Mouse (Mus musculus) lung, embryonic 14.5 days (tissue): ENCODE results near the gene Hes3. TPM values are rescaled to one million over a fixed set of nuclear protein-coding genes. Genes with fewer than 3 reads are reported as not detected.

Experiments
- ATAC-seq: fragments of 200-750 bp; cut with Nextera tagmentation; 2 replicates; pipeline ENCODE4 v1.8.0; 2017; ENCODE audit warnings: mild to moderate bottlenecking, moderate TSS enrichment, moderate library complexity; ENCODE audit not compliant: insufficient read depth
- DNase-seq: peaks from one replicate; pipeline ENCODE4 v3.0.0-alpha.2; 2015
- H3K27ac ChIP-seq: fragments of 300-500 bp; sonication (generic); 2 replicates; pipeline ENCODE4 v1.5.1; 2014; ENCODE audit warnings: low read depth, mild to moderate bottlenecking, moderate library complexity
- H3K27me3 ChIP-seq: fragments of 300-500 bp; sonication (generic); 2 replicates; pipeline ENCODE4 v1.6.1; 2014; ENCODE audit warnings: low read length, control low read depth; ENCODE audit not compliant: insufficient read depth
- H3K36me3 ChIP-seq: fragments of 300-500 bp; sonication (generic); 2 replicates; pipeline ENCODE4 v1.6.1; 2014; ENCODE audit warnings: control low read depth; ENCODE audit not compliant: insufficient read depth
- H3K4me1 ChIP-seq: fragments of 300-500 bp; sonication (generic); 2 replicates; pipeline ENCODE4 v1.6.1; 2014; ENCODE audit warnings: antibody characterized with exemption, control low read depth; ENCODE audit not compliant: insufficient read depth
- H3K4me2 ChIP-seq: fragments of 300-500 bp; sonication (generic); 2 replicates; pipeline ENCODE4 v1.6.1; 2014; ENCODE audit warnings: mild to moderate bottlenecking
- H3K4me3 ChIP-seq: fragments of 300-500 bp; sonication (generic); 2 replicates; pipeline ENCODE4 v1.5.1; 2014; ENCODE audit warnings: low read depth, low read length
- H3K9ac ChIP-seq: fragments of 300-500 bp; sonication (generic); 2 replicates; pipeline ENCODE4 v1.6.1; 2014
- H3K9me3 ChIP-seq: fragments of 300-500 bp; sonication (generic); 2 replicates; pipeline ENCODE4 v1.6.1; 2016; ENCODE audit warnings: low read depth, low read length, control low read depth
- CTCF ChIP-seq: IDR thresholded peaks from 2 replicates; pipeline ENCODE4 v1.5.1; 2016; ENCODE audit warnings: antibody characterized with exemption, low read depth
- WGBS: fragments of 180-500 bp; shearing (Covaris S2); extraction: QIAGEN DNeasy Blood & Tissue Kit; methylation state at CpG from one replicate; pipeline ENCODE4 v1.1.7; 2014; 5-methylcytosine and 5-hydroxymethylcytosine counted together
- polyA plus RNA-seq: library from polyadenylated mRNA; unstranded; fragments of >200 nt; fragmentation: Nextera tagmentation; extraction: Ambion mirVana; gene quantifications from 2 replicates; pipeline ENCODE4 v1.2.1, GENCODE M21; 2014

Gene Hes3
- polyA plus RNA-seq, 1 experiment from 2014 or later = not detected

- H3K9me3 ChIP-seq = no peaks in the 10 kb centered on the region
- WGBS = 90% methylated on average over 6 of the region's 6 CpGs
- H3K27ac ChIP-seq = no peak overlapping the region
- no peak overlapping the region for H3K4me2 ChIP-seq
- H3K9ac ChIP-seq = no peak overlapping the region
- no peak for ATAC-seq
- TF ChIP-seq CTCF = no peak
- no peak overlapping the region for H3K4me3 ChIP-seq
- DNase-seq = no peak
- H3K27me3 ChIP-seq = no peaks in the 10 kb centered on the region
- peaks cover 60% of the 10 kb centered on the region for H3K36me3 ChIP-seq
- H3K4me1 ChIP-seq = no peaks in the 10 kb centered on the region
Measured at GRCm38 (mm10) chr4:152304685-152305084, 13.2 kb upstream of the Hes3 start.

GRCm38 (mm10) chr4:152303172-152303571 is 11.7 kb upstream of the Hes3 start:
- ATAC-seq (no peak), DNase-seq (no peak)
- no peak overlapping the region for H3K27ac ChIP-seq
- 88% methylated on average over 10 of the region's 10 CpGs for WGBS
- no peak overlapping the region for H3K4me2 ChIP-seq
- peaks cover 4% of the 10 kb centered on the region; the same call in 1 of the 2 replicates for H3K4me1 ChIP-seq
- H3K9me3 ChIP-seq = no peaks in the 10 kb centered on the region
- H3K4me3 ChIP-seq = no peak overlapping the region
- H3K36me3 ChIP-seq = peaks cover 56% of the 10 kb centered on the region
- no peaks in the 10 kb centered on the region for H3K27me3 ChIP-seq
- TF ChIP-seq CTCF = no peak
- no peak overlapping the region for H3K9ac ChIP-seq

DNA sequence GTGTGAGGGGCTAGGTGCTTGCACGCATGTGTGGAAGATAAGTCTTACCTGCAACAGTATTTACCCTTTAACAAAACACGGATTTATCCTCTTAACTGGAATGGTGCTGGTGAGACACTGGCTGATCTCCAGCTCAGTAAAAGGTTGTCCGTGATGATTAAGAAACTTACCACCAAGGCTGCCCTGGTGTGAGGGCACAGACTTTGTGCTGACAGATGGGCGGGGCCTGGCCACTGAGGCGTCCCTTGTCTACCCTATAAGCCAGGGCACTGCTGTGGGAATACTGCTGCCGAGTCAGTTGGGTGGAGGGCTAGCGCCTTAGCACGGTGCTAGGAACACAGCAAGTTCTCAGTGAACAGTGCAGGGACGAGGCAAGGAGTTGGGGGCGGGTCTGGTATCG is 10.6 kb upstream of the Hes3 start:
- H3K9ac ChIP-seq = no peak overlapping the region
- no peak overlapping the region for H3K27ac ChIP-seq

GRCm38 (mm10) chr4:152300375-152300774 is 8.9 kb upstream of the Hes3 start:
- H3K4me3 ChIP-seq = no peak overlapping the region
- H3K9ac ChIP-seq = no peak overlapping the region
- TF ChIP-seq CTCF = no peak
- H3K27me3 ChIP-seq = no peaks in the 10 kb centered on the region
- peaks cover 55% of the 10 kb centered on the region for H3K36me3 ChIP-seq
- no peaks in the 10 kb centered on the region for H3K9me3 ChIP-seq
- DNase-seq = no peak
- peaks cover 8% of the 10 kb centered on the region for H3K4me1 ChIP-seq
- H3K27ac ChIP-seq = no peak overlapping the region
- H3K4me2 ChIP-seq = no peak overlapping the region
- WGBS = 84% methylated on average over 8 of the region's 8 CpGs
- ATAC-seq = no peak

More for the DNA sequence above, 10.6 kb upstream of the Hes3 start:
- Histone ChIP-seq H3K9me3 (no peaks in the 10 kb centered on the region), H3K4me3 (no peak overlapping the region), H3K4me1 (peaks cover 8% of the 10 kb centered on the region), H3K36me3 (peaks cover 56% of the 10 kb centered on the region), H3K27me3 (no peaks in the 10 kb centered on the region), H3K4me2 (no peak overlapping the region)
- DNase-seq (no peak), ATAC-seq (no peak)
- no peak for TF ChIP-seq CTCF
- 76% methylated on average over 11 of the region's 11 CpGs for WGBS

- TF ChIP-seq CTCF = no peak
- ATAC-seq = no peak
- Histone ChIP-seq H3K4me3 (no peak overlapping the region), H3K27ac (no peak overlapping the region), H3K27me3 (no peaks in the 10 kb centered on the region), H3K36me3 (peaks cover 40% of the 10 kb centered on the region), H3K4me2 (peak overlapping the region; percentile 95; the same call in 1 of the 2 replicates), H3K4me1 (peaks cover 8% of the 10 kb centered on the region), H3K9ac (peak overlapping the region; percentile 93), H3K9me3 (no peaks in the 10 kb centered on the region)
- WGBS = 81% methylated on average over 14 of the region's 14 CpGs
- DNase-seq = no peak
Measured at GRCm38 (mm10) chr4:152298836-152299235, 7.4 kb upstream of the Hes3 start.

DNA sequence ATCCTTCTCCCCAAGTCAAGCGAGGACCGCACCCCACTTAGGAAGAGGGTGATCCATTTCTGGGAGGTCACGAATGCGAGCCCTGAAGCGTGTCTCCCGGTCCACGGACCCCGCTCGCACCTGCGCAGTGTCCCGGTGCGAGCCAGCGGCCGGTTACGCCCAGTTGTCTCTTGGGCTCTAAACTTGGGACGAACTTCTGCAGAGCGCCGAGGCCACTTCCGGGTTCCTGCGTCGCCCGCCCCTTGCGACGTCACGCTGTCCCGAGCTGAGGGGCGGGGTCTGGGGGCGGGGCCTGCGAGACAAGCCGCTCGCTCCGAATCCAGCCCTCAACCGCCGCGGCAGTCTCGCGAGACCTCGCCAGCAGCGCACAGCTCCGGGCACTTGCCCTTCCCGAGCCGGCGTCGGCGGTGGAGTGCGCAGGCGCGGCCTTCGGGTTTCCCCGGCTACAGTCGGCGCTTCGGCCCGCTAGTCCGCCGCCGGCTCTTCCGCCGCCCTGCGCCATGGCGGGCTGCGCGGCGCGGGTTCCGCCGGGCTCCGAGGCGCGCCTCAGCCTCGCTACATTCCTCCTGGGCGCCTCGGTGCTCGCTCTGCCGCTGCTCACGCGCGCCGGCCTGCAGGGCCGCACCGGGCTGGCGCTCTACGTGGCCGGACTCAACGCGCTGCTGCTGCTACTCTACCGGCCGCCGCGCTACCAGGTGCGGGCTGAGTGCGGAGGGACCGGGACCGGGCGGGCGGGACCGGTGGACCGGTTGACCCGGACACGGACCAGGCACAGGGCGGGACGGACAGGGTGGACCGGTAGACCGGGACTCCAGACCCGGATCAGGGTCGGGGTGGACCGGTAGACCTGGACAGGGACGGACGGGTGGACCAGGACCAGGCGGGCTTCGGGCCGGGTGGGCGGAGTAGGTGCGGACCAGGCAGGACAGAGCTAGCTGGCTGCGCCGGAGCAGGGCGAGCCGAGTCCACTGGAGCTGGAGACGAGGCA is 5.7 kb upstream of the Hes3 start, which contains the start of gene Icmt:
Gene Icmt (plus strand): TSS at position 354 of the 988 bp plus-strand sequence.
- TF ChIP-seq CTCF = no peak; the same call in 1 of the 2 replicates
- Histone ChIP-seq H3K36me3 (peaks cover 26% of the 10 kb centered on the region; the same call in 1 of the 2 replicates), H3K27me3 (peaks cover 8% of the 10 kb centered on the region), H3K4me1 (peaks cover 8% of the 10 kb centered on the region), H3K9me3 (no peaks in the 10 kb centered on the region), H3K4me2 (peak within 1 kb of the TSS; percentile 95), H3K4me3 (peak within 1 kb of the TSS; percentile 95), H3K27ac (peak within 1 kb of the TSS; percentile 67; the same call in 1 of the 2 replicates), H3K9ac (peak within 1 kb of the TSS; percentile 93)
- DNase-seq (peak; percentile 100), ATAC-seq (peak; percentile 96)
- under 1% methylated on average over 118 of the region's 119 CpGs for WGBS

DNA sequence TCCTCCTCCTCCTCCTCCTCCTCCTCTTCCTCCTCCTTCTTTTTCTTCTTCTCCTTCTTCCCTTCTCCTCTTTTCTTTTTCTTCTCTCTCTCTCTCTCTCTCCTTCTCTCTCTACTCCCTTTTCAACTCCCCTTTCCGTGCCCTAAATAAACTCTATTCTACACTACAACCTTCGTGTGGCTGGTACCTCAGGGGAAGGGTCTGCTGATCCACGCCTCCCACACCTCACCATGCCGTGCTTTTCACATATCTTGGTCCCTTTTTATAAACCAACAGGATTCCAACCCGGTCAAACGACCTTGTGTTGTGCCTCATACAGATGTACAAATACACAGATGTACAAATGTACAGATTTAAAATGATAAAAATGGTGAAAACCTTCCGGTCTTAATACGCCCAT is 4.9 kb upstream of the Hes3 start:
- H3K36me3 ChIP-seq = peaks cover 19% of the 10 kb centered on the region; the same call in 1 of the 2 replicates
- no peak for TF ChIP-seq CTCF
- H3K9ac ChIP-seq = peak overlapping the region; percentile 49; the same call in 1 of the 2 replicates
- H3K4me1 ChIP-seq = peaks cover 8% of the 10 kb centered on the region
- peaks cover 16% of the 10 kb centered on the region for H3K27me3 ChIP-seq
- no peak for DNase-seq
- ATAC-seq = no peak
- no peak overlapping the region for H3K27ac ChIP-seq
- H3K9me3 ChIP-seq = no peaks in the 10 kb centered on the region
- 9% methylated on average over 8 of the region's 8 CpGs for WGBS
- H3K4me2 ChIP-seq = peak overlapping the region; percentile 73
- H3K4me3 ChIP-seq = peak overlapping the region; percentile 95
